Mouse (Mus musculus) testis, adult 2 months (tissue): ENCODE results near the gene Olfr78.

Experiments
- CTCF ChIP-seq: fragments of 200-500 bp; IDR thresholded peaks from 2 replicates; pipeline ENCODE4 v1.5.1; 2012; ENCODE audit warnings: low read depth, mild to moderate bottlenecking, inconsistent platforms, low read length, moderate library complexity; ENCODE audit not compliant: control insufficient read depth, insufficient read depth, insufficient replicate concordance
- POLR2A ChIP-seq: fragments of 200-500 bp; IDR thresholded peaks from 2 replicates; pipeline ENCODE4 v1.6.1; 2012; ENCODE audit warnings: low read depth, mild to moderate bottlenecking, inconsistent platforms, low read length, moderate library complexity; ENCODE audit not compliant: control insufficient read depth

DNA sequence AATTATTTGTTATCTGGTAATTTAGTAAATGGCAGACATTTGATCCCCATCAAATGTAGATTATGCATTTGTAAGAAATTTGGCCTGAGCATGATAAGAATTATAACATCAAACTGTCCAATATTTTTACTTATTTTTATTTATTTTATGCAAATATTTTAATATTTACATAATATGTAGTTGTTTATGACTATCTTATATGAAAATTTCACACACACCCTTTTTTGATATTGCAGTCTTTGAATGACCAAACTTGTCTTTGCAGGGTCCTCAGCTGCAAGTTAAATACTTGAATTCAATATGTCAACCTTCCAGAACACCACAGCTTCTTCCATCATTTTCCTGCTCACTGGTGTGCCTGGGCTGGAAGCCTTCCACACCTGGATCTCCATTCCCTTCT, 43.9 kb upstream of the Olfr78 start, which contains the start of gene Olfr564:
- TF ChIP-seq CTCF (no peak), POLR2A (no peak)
